Mouse (Mus musculus): ENCODE data around the gene Ttyh2.

Gene Ttyh2

GRCm38 (mm10) chr11:114682321-114682900 lies 7.2 kb downstream of the Ttyh2 start:
- DNase-seq (ENCODE audit: low spot score): no peak

- no peak for DNase-seq (ENCODE audit: low spot score)
Measured at GRCm38 (mm10) chr11:114683029-114683721, 7.9 kb downstream of the Ttyh2 start.

GRCm38 (mm10) chr11:114683722-114684621 lies 8.7 kb downstream of the Ttyh2 start:
- no peak for DNase-seq (ENCODE audit: low spot score)

GRCm38 (mm10) chr11:114684627-114685373 lies 9.6 kb downstream of the Ttyh2 start:
- no peak for DNase-seq (ENCODE audit: low spot score)

GRCm38 (mm10) chr11:114685526-114686040 lies 10.4 kb downstream of the Ttyh2 start:
- DNase-seq (ENCODE audit: low spot score): no peak

GRCm38 (mm10) chr11:114686221-114686959 lies 11.2 kb downstream of the Ttyh2 start:
- no peak for DNase-seq (ENCODE audit: low spot score)

- DNase-seq (ENCODE audit: low spot score): no peak
Measured at GRCm38 (mm10) chr11:114687574-114688188, 12.4 kb downstream of the Ttyh2 start.

GRCm38 (mm10) chr11:114688729-114689128 lies 13.5 kb downstream of the Ttyh2 start:
- DNase-seq (ENCODE audit: low spot score): no peak

GRCm38 (mm10) chr11:114690192-114690591 lies 15.0 kb downstream of the Ttyh2 start:
- DNase-seq (ENCODE audit: low spot score): no peak

GRCm38 (mm10) chr11:114691454-114692182 lies 16.4 kb downstream of the Ttyh2 start:
- DNase-seq (ENCODE audit: low spot score): no peak

GRCm38 (mm10) chr11:114692601-114693000 lies 17.4 kb downstream of the Ttyh2 start:
- no peak for DNase-seq (ENCODE audit: low spot score)

- DNase-seq (ENCODE audit: low spot score): no peak
Measured at GRCm38 (mm10) chr11:114693456-114693855, 18.2 kb downstream of the Ttyh2 start.

- no peak for DNase-seq (ENCODE audit: low spot score)
Measured at GRCm38 (mm10) chr11:114694451-114694850, 19.2 kb downstream of the Ttyh2 start.

GRCm38 (mm10) chr11:114698496-114698895 lies 23.3 kb downstream of the Ttyh2 start:
- DNase-seq (ENCODE audit: low spot score): no peak

GRCm38 (mm10) chr11:114699511-114699910 lies 24.3 kb downstream of the Ttyh2 start:
- DNase-seq (ENCODE audit: low spot score): no peak

GRCm38 (mm10) chr11:114702311-114702995 lies 27.2 kb downstream of the Ttyh2 start:
- no peak for DNase-seq (ENCODE audit: low spot score)

GRCm38 (mm10) chr11:114702996-114703361 lies 27.7 kb downstream of the Ttyh2 start:
- no peak for DNase-seq (ENCODE audit: low spot score)

- DNase-seq (ENCODE audit: low spot score): no peak
Measured at GRCm38 (mm10) chr11:114704071-114704913, 29.1 kb downstream of the Ttyh2 start.

- no peak for DNase-seq (ENCODE audit: low spot score)
Measured at GRCm38 (mm10) chr11:114706358-114706757, 31.1 kb downstream of the Ttyh2 start.
